ENCODE assay signal across 11 mouse cellular contexts in genomic region chr2:5112785-5113291, GRCm38 (mm10). TPM values are rescaled to one million over a fixed set of nuclear protein-coding genes. Genes with fewer than 3 reads are reported as not detected.
DNase-seq lines count a peak whose midpoint lies in the region; ATAC-seq and TF ChIP-seq lines count a peak whose summit lies in the region.
"Had no signal": no experiment of that assay in that cellular context is flagged by ENCODE, and none has a peak within 500 bp of the region (broad histone marks: within the 10 kb centered on the region; RNA-seq: fewer than 3 reads in every experiment).

No protein-coding gene starts in this region.

- H3K4me2 ChIP-seq in lung, embryonic 15.5 days = no peak overlapping the region
- no peak overlapping the region for H3K4me2 ChIP-seq in forebrain, postnatal 0 days (ENCODE audit: low read depth)
- no peak overlapping the region for H3K4me2 ChIP-seq in neural tube, embryonic 15.5 days
- H3K4me2 ChIP-seq: liver, embryonic 11.5 days; neural tube, embryonic 12.5 days had no signal

- H3K9ac ChIP-seq in lung, embryonic 15.5 days = no peak overlapping the region
- no peak overlapping the region for H3K9ac ChIP-seq in forebrain, postnatal 0 days
- H3K9ac ChIP-seq in neural tube, embryonic 15.5 days (replicated peaks) = no peak overlapping the region
- H3K9ac ChIP-seq: neural tube, embryonic 12.5 days had no signal

- intact Hi-C loops in heart, postnatal 14 days (cut with DNase I) = no loop called here

- peak overlapping the region; percentile 75 for H3K27ac ChIP-seq in heart, embryonic 10.5 days
- peak overlapping the region; percentile 6; the same call in 1 of the 2 replicates for H3K27ac ChIP-seq in lung, embryonic 15.5 days
- H3K27ac ChIP-seq in forebrain, postnatal 0 days (ENCODE audit: low read depth, low read length) = peak overlapping the region; percentile 46
- peak overlapping the region; percentile 56 for H3K27ac ChIP-seq in neural tube, embryonic 15.5 days (replicated peaks)
- H3K27ac ChIP-seq: neural tube, embryonic 12.5 days had no signal

- no peaks in the 10 kb centered on the region for H3K36me3 ChIP-seq in heart, embryonic 10.5 days
- no peaks in the 10 kb centered on the region for H3K36me3 ChIP-seq in lung, embryonic 15.5 days
- H3K36me3 ChIP-seq in forebrain, postnatal 0 days (ENCODE audit: insufficient read depth) = no peaks in the 10 kb centered on the region
- H3K36me3 ChIP-seq in neural tube, embryonic 15.5 days = no peaks in the 10 kb centered on the region
- H3K36me3 ChIP-seq: neural tube, embryonic 12.5 days had no signal

- peak; percentile 65 for DNase-seq in heart, embryonic 10.5 days (ENCODE audit: low spot score)
- DNase-seq in heart, postnatal 14 days = no peak
- DNase-seq in lung, postnatal 25 days (ENCODE audit: low spot score) = no peak
- no peak for DNase-seq in forebrain, postnatal 0 days
- no peak for DNase-seq in gastrocnemius, adult 18-20 months (ENCODE audit: low spot score)
- DNase-seq: cerebellum, adult 2 months had no signal

- no peaks in the 10 kb centered on the region for H3K27me3 ChIP-seq in heart, embryonic 10.5 days (ENCODE audit: insufficient read depth, poor library complexity, severe bottlenecking)
- H3K27me3 ChIP-seq in lung, embryonic 15.5 days = no peaks in the 10 kb centered on the region
- no peaks in the 10 kb centered on the region for H3K27me3 ChIP-seq in forebrain, postnatal 0 days (ENCODE audit: insufficient read depth, low read length)
- H3K27me3 ChIP-seq in neural tube, embryonic 15.5 days (replicated peaks) = no peaks in the 10 kb centered on the region
- H3K27me3 ChIP-seq: neural tube, embryonic 12.5 days had no signal

- no peak for TF ChIP-seq CTCF in forebrain, postnatal 0 days (IDR thresholded peaks at IDR 0.05; ENCODE audit: low read depth)

- H3K4me3 ChIP-seq in heart, embryonic 10.5 days = no peak overlapping the region
- no peak overlapping the region for H3K4me3 ChIP-seq in lung, embryonic 15.5 days
- H3K4me3 ChIP-seq in forebrain, postnatal 0 days (ENCODE audit: low read depth, low read length) = no peak overlapping the region
- H3K4me3 ChIP-seq in neural tube, embryonic 15.5 days (replicated peaks) = no peak overlapping the region
- H3K4me3 ChIP-seq: neural tube, embryonic 12.5 days had no signal

- ATAC-seq in lung, embryonic 15.5 days (ENCODE audit: borderline replicate concordance, extremely low read depth, low FRiP score, low TSS enrichment) = peak; percentile 39; the same call in 1 of the 2 replicates
- ATAC-seq in forebrain, postnatal 0 days = peak; percentile 75
- ATAC-seq in neural tube, embryonic 15.5 days (ENCODE audit: low FRiP score) = peak; percentile 27; the same call in 1 of the 2 replicates
- ATAC-seq in megakaryocyte-erythroid progenitor cell, adult 5-6 weeks (replicated peaks; ENCODE audit: low FRiP score, low TSS enrichment, poor library complexity, severe bottlenecking) = no peak

- no peaks in the 10 kb centered on the region; the same call in 1 of the 2 replicates for H3K9me3 ChIP-seq in heart, embryonic 10.5 days
- H3K9me3 ChIP-seq in lung, embryonic 15.5 days = no peaks in the 10 kb centered on the region
- H3K9me3 ChIP-seq in forebrain, postnatal 0 days (ENCODE audit: low read length) = no peaks in the 10 kb centered on the region
- 0 out of 2 replicates have a peak, but pooled peaks cover 3% of the 10 kb centered on the region for H3K9me3 ChIP-seq in neural tube, embryonic 15.5 days (replicated peaks)

- 23% methylated on average over 8 of the region's 8 CpGs for WGBS in heart, embryonic 10.5 days
- WGBS in lung, embryonic 15.5 days = 7% methylated on average over 8 of the region's 8 CpGs
- 12% methylated on average over 8 of the region's 8 CpGs for WGBS in forebrain, postnatal 0 days
- 23% methylated on average over 8 of the region's 8 CpGs for WGBS in neural tube, embryonic 15.5 days

- H3K4me1 ChIP-seq in heart, embryonic 10.5 days = peaks cover 16% of the 10 kb centered on the region
- H3K4me1 ChIP-seq in lung, embryonic 15.5 days = peaks cover 5% of the 10 kb centered on the region; the same call in 1 of the 2 replicates
- peaks cover 15% of the 10 kb centered on the region for H3K4me1 ChIP-seq in forebrain, postnatal 0 days (ENCODE audit: insufficient read depth)
- peaks cover 21% of the 10 kb centered on the region for H3K4me1 ChIP-seq in neural tube, embryonic 15.5 days

RNA-seq across cellular contexts. Expression of gene Ccdc3, which starts 24.7 kb away (rescaled TPM):
- 3.4 and 5.3 TPM in 2 replicates for polyA plus RNA-seq in heart, embryonic 10.5 days (2016; fragmentation: Nextera tagmentation; extraction: Ambion mirVana)
- total RNA-seq in heart, postnatal 14 days (2021) = 1 to 10 TPM; 5.2 to 6.0 TPM
- polyA plus RNA-seq in lung, embryonic 15.5 days (2015; fragmentation: Nextera tagmentation; extraction: Ambion mirVana) = 2.2 and 2.7 TPM in 2 replicates
- 9.2 and 9.9 TPM in 2 replicates for total RNA-seq in forebrain, postnatal 0 days (2014; rRNA removed)
- 2.9 and 4.7 TPM in 2 replicates for polyA plus RNA-seq in forebrain, postnatal 0 days (2015; fragmentation: Nextera tagmentation; extraction: Ambion mirVana)
- polyA plus RNA-seq in neural tube, embryonic 15.5 days (2015; fragmentation: Nextera tagmentation; extraction: Ambion mirVana) = 11.4 and 14.8 TPM in 2 replicates
- not detected in 2 replicates for total RNA-seq in megakaryocyte-erythroid progenitor cell, adult 5-6 weeks (2014; fragmentation: Nextera tagmentation)
- not detected in 2 replicates for total RNA-seq in megakaryocyte-erythroid progenitor cell, adult 5-6 weeks (2017)
- total RNA-seq in gastrocnemius, adult 18-20 months (2021) = 1 to 10 TPM; 3.6 to 7.3 TPM

RNA-seq across cellular contexts. Expression of gene Optn, which starts 49.0 kb away (rescaled TPM):
- 10.0 and 13.2 TPM in 2 replicates for polyA plus RNA-seq in heart, embryonic 10.5 days (2016; fragmentation: Nextera tagmentation; extraction: Ambion mirVana)
- total RNA-seq in heart, postnatal 14 days (2021) = 10 to 100 TPM; 41.8 to 44.0 TPM
- polyA plus RNA-seq in lung, embryonic 15.5 days (2015; fragmentation: Nextera tagmentation; extraction: Ambion mirVana) = 9.6 and 10.5 TPM in 2 replicates
- total RNA-seq in forebrain, postnatal 0 days (2014; rRNA removed) = 24.1 and 25.1 TPM in 2 replicates
- polyA plus RNA-seq in forebrain, postnatal 0 days (2015; fragmentation: Nextera tagmentation; extraction: Ambion mirVana) = 12.5 and 16.7 TPM in 2 replicates
- 18.9 and 20.1 TPM in 2 replicates for polyA plus RNA-seq in neural tube, embryonic 15.5 days (2015; fragmentation: Nextera tagmentation; extraction: Ambion mirVana)
- 89.0 and 116 TPM in 2 replicates for total RNA-seq in megakaryocyte-erythroid progenitor cell, adult 5-6 weeks (2014; fragmentation: Nextera tagmentation)
- total RNA-seq in megakaryocyte-erythroid progenitor cell, adult 5-6 weeks (2017) = 193 and 249 TPM in 2 replicates
- 10 to 100 TPM; 81.4 to 99.0 TPM for total RNA-seq in gastrocnemius, adult 18-20 months (2021)

Comparison
In these comparisons a context has a peak if more than half of its experiments do, and no peak if none do; other contexts are left out.
1. H3K27ac ChIP-seq: peak in every context shown above with its lines; median percentile 75 in heart, embryonic 10.5 days; 56 in neural tube, embryonic 15.5 days; 46 in forebrain, postnatal 0 days; 6 in lung, embryonic 15.5 days.
2. RNA of gene Ccdc3, which starts 24.7 kb away (total RNA-seq): 9.2 to 9.9 TPM in forebrain, postnatal 0 days, 3.6 to 7.3 TPM in gastrocnemius, adult 18-20 months and 5.2 to 6.0 TPM in heart, postnatal 14 days; not detected in megakaryocyte-erythroid progenitor cell, adult 5-6 weeks; every median in the first group is over 4 times any median in the second.